Mouse (Mus musculus): ENCODE results near the gene Rnls.

DNA sequence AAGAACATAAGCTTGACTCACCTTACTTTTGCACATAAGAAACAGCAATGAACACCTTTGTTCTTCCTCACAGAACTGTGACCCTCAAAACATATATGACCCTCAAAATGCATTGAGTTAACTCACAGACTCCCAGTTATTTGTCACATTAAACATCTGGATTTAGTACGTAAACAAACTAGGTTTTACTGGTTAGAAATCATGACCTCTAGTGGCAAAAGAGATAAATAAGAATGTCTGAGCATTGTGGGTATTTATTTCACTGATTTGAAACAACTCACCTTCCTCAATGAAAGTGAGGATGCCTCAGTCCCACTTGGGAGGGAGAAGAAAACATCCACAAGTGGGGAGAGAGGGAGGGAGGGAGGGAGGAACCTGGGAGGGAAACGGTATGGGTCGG is 109.1 kb downstream of the Rnls start:
- TF ChIP-seq POLR2A (IDR thresholded peaks at IDR 0.05; ENCODE audit: borderline replicate concordance, extremely low read depth, low read depth, low read length) (no peak), CTCF (IDR thresholded peaks at IDR 0.05; ENCODE audit: insufficient read depth, low read length) (no peak)

Measured in lung, adult 2 months (tissue).